Mouse (Mus musculus) heart, embryonic 12.5 days (tissue): ENCODE measurements around the gene Ttll3. TPM values are rescaled to one million over a fixed set of nuclear protein-coding genes. Genes with fewer than 3 reads are reported as not detected.

Experiments used
- ATAC-seq: fragments of 200-750 bp; cut with Nextera tagmentation; 2 replicates; pipeline ENCODE4 v1.8.0; 2017; ENCODE audit warnings: moderate TSS enrichment, moderate library complexity; ENCODE audit not compliant: insufficient number of reproducible peaks, low FRiP score
- H3K27ac ChIP-seq: fragments of 300-500 bp; sonication (generic); 2 replicates; pipeline ENCODE4 v1.5.1; 2016; ENCODE audit warnings: mild to moderate bottlenecking, moderate library complexity; ENCODE audit not compliant: poor library complexity, severe bottlenecking
- H3K27me3 ChIP-seq: fragments of 300-500 bp; sonication (generic); replicated peaks from 2 replicates; pipeline ENCODE4 v1.6.1; 2016; ENCODE audit warnings: mild to moderate bottlenecking, moderate library complexity
- H3K36me3 ChIP-seq: fragments of 300-500 bp; sonication (generic); 2 replicates; pipeline ENCODE4 v1.6.1; 2016; ENCODE audit warnings: mild to moderate bottlenecking, moderate library complexity
- H3K4me1 ChIP-seq: fragments of 300-500 bp; sonication (generic); replicated peaks from 2 replicates; pipeline ENCODE4 v1.6.1; 2016; ENCODE audit warnings: mild to moderate bottlenecking
- H3K4me2 ChIP-seq: fragments of 300-500 bp; sonication (generic); 2 replicates; pipeline ENCODE4 v1.6.1; 2016; ENCODE audit warnings: mild to moderate bottlenecking, moderate library complexity
- H3K4me3 ChIP-seq: fragments of 300-500 bp; sonication (generic); 2 replicates; pipeline ENCODE4 v1.5.1; 2016; ENCODE audit warnings: mild to moderate bottlenecking
- H3K9ac ChIP-seq: fragments of 300-500 bp; sonication (generic); 2 replicates; pipeline ENCODE4 v1.6.1; 2016; ENCODE audit warnings: mild to moderate bottlenecking, moderate library complexity
- H3K9me3 ChIP-seq: fragments of 300-500 bp; sonication (generic); replicated peaks from 2 replicates; pipeline ENCODE4 v1.6.1; 2016; ENCODE audit warnings: mild to moderate bottlenecking, moderate library complexity
- WGBS: fragments of 180-500 bp; shearing (Covaris S2); methylation state at CpG from one replicate; pipeline ENCODE4 v1.1.7; 2016; 5-methylcytosine and 5-hydroxymethylcytosine counted together
- polyA plus RNA-seq: library from polyadenylated mRNA; unstranded; fragments of >200 nt; fragmentation: Nextera tagmentation; extraction: Ambion mirVana; gene quantifications from 2 replicates; pipeline ENCODE4 v1.2.1, GENCODE M21; 2016

The Ttll3 gene
- polyA plus RNA-seq, 1 experiment from 2014 or later: 1.6 TPM

GRCm38 (mm10) chr6:113438721-113439430 lies 49.8 kb downstream of the Ttll3 start:
- no peaks in the 10 kb centered on the region for H3K9me3 ChIP-seq
- WGBS: 57% methylated on average over 12 of the region's 12 CpGs
- H3K4me3 ChIP-seq: no peak overlapping the region
- H3K36me3 ChIP-seq: no peaks in the 10 kb centered on the region
- no peak overlapping the region for H3K9ac ChIP-seq
- H3K27ac ChIP-seq: no peak overlapping the region
- ATAC-seq: no peak
- H3K27me3 ChIP-seq: 0 out of 2 replicates have a peak, but pooled peaks cover 4% of the 10 kb centered on the region
- peaks cover 11% of the 10 kb centered on the region for H3K4me1 ChIP-seq
- H3K4me2 ChIP-seq: no peak overlapping the region

GRCm38 (mm10) chr6:113440686-113441085 lies 51.6 kb downstream of the Ttll3 start:
- 84% methylated on average over 3 of the region's 3 CpGs for WGBS
- 0 out of 2 replicates have a peak, but pooled peaks cover 4% of the 10 kb centered on the region for H3K27me3 ChIP-seq
- ATAC-seq: no peak

GRCm38 (mm10) chr6:113441147-113441680 lies 52.2 kb downstream of the Ttll3 start:
- ATAC-seq: no peak
- no peak overlapping the region for H3K4me3 ChIP-seq
- H3K27me3 ChIP-seq: 0 out of 2 replicates have a peak, but pooled peaks cover 4% of the 10 kb centered on the region
- 53% methylated on average over 7 of the region's 7 CpGs for WGBS
- no peak overlapping the region for H3K27ac ChIP-seq
- H3K4me1 ChIP-seq: peaks cover 11% of the 10 kb centered on the region
- H3K9me3 ChIP-seq: no peaks in the 10 kb centered on the region
- H3K4me2 ChIP-seq: no peak overlapping the region
- H3K9ac ChIP-seq: no peak overlapping the region
- H3K36me3 ChIP-seq: peaks cover 5% of the 10 kb centered on the region

More at GRCm38 (mm10) chr6:113440686-113441085, 51.6 kb downstream of the Ttll3 start:
- no peaks in the 10 kb centered on the region for H3K9me3 ChIP-seq
- no peak overlapping the region for H3K27ac ChIP-seq
- H3K4me3 ChIP-seq: no peak overlapping the region
- peaks cover 11% of the 10 kb centered on the region for H3K4me1 ChIP-seq
- H3K9ac ChIP-seq: no peak overlapping the region
- H3K36me3 ChIP-seq: peaks cover 1% of the 10 kb centered on the region; the same call in 1 of the 2 replicates
- no peak overlapping the region for H3K4me2 ChIP-seq

- H3K9ac ChIP-seq: peak overlapping the region; percentile 89
- no peaks in the 10 kb centered on the region for H3K9me3 ChIP-seq
- H3K36me3 ChIP-seq: peaks cover 13% of the 10 kb centered on the region
- H3K4me1 ChIP-seq: peaks cover 11% of the 10 kb centered on the region
- H3K4me2 ChIP-seq: peak overlapping the region; percentile 89
- H3K27ac ChIP-seq: no peak overlapping the region
- WGBS: 42% methylated on average over 9 of the region's 9 CpGs
- peak overlapping the region; percentile 78 for H3K4me3 ChIP-seq
- 0 out of 2 replicates have a peak, but pooled peaks cover 4% of the 10 kb centered on the region for H3K27me3 ChIP-seq
- ATAC-seq: no peak
These were observed 53.0 kb downstream of the Ttll3 start for GRCm38 (mm10) chr6:113442087-113442441.

GRCm38 (mm10) chr6:113442442-113443090 lies 53.5 kb downstream of the Ttll3 start, which contains the start of gene Jagn1:
Jagn1 (plus strand) TSS chr6:113442569.
- Histone ChIP-seq H3K36me3 (peaks cover 18% of the 10 kb centered on the region), H3K9ac (peak within 1 kb of the TSS; percentile 89), H3K27me3 (no peaks in the 10 kb centered on the region), H3K9me3 (no peaks in the 10 kb centered on the region), H3K27ac (0 out of 2 replicates have a peak within 1 kb of the TSS, but pooled peaks have one; percentile 23), H3K4me2 (peak within 1 kb of the TSS; percentile 89), H3K4me3 (peak within 1 kb of the TSS; percentile 78), H3K4me1 (peaks cover 11% of the 10 kb centered on the region)
- ATAC-seq: peak; percentile 91
- 1% methylated on average over 45 of the region's 45 CpGs for WGBS

- H3K4me3 ChIP-seq: peak overlapping the region; percentile 78
- H3K4me1 ChIP-seq: peaks cover 11% of the 10 kb centered on the region
- peak overlapping the region; percentile 89 for H3K9ac ChIP-seq
- no peaks in the 10 kb centered on the region for H3K27me3 ChIP-seq
- WGBS: 49% methylated on average over 12 of the region's 12 CpGs
- H3K9me3 ChIP-seq: no peaks in the 10 kb centered on the region
- H3K4me2 ChIP-seq: peak overlapping the region; percentile 89
- H3K27ac ChIP-seq: no peak overlapping the region
- H3K36me3 ChIP-seq: peaks cover 24% of the 10 kb centered on the region
- ATAC-seq: no peak
These were observed 54.0 kb downstream of the Ttll3 start for GRCm38 (mm10) chr6:113443091-113443490.

- ATAC-seq: no peak
- peaks cover 11% of the 10 kb centered on the region for H3K4me1 ChIP-seq
- no peak overlapping the region for H3K27ac ChIP-seq
- no peaks in the 10 kb centered on the region for H3K27me3 ChIP-seq
- peaks cover 34% of the 10 kb centered on the region for H3K36me3 ChIP-seq
- H3K4me3 ChIP-seq: no peak overlapping the region
- H3K4me2 ChIP-seq: no peak overlapping the region
- 91% methylated on average over 8 of the region's 8 CpGs for WGBS
- no peak overlapping the region for H3K9ac ChIP-seq
- no peaks in the 10 kb centered on the region for H3K9me3 ChIP-seq
These were observed 55.3 kb downstream of the Ttll3 start for GRCm38 (mm10) chr6:113444207-113444965.

GRCm38 (mm10) chr6:113447639-113448038 lies 58.6 kb downstream of the Ttll3 start:
- Histone ChIP-seq H3K4me2 (no peak overlapping the region), H3K4me3 (no peak overlapping the region), H3K9ac (no peak overlapping the region), H3K27me3 (no peaks in the 10 kb centered on the region), H3K36me3 (peaks cover 37% of the 10 kb centered on the region), H3K9me3 (no peaks in the 10 kb centered on the region), H3K4me1 (peaks cover 15% of the 10 kb centered on the region), H3K27ac (no peak overlapping the region)
- no peak for ATAC-seq
- 91% methylated on average over 4 of the region's 4 CpGs for WGBS

- H3K9me3 ChIP-seq: no peaks in the 10 kb centered on the region
- WGBS: 56% methylated on average over 2 of the region's 2 CpGs
- no peaks in the 10 kb centered on the region for H3K27me3 ChIP-seq
- H3K4me3 ChIP-seq: no peak overlapping the region
- no peak for ATAC-seq
- H3K4me1 ChIP-seq: peaks cover 6% of the 10 kb centered on the region; the same call in 1 of the 2 replicates
- no peak overlapping the region for H3K4me2 ChIP-seq
- no peak overlapping the region for H3K27ac ChIP-seq
- peaks cover 26% of the 10 kb centered on the region for H3K36me3 ChIP-seq
- H3K9ac ChIP-seq: no peak overlapping the region
These were observed 62.8 kb downstream of the Ttll3 start for GRCm38 (mm10) chr6:113451839-113452238.

GRCm38 (mm10) chr6:113455007-113455406 lies 65.9 kb downstream of the Ttll3 start:
- H3K27me3 ChIP-seq: no peaks in the 10 kb centered on the region
- 38% methylated on average over 5 of the region's 5 CpGs for WGBS
- ATAC-seq: no peak

More at GRCm38 (mm10) chr6:113455007-113455406, 65.9 kb downstream of the Ttll3 start:
- Histone ChIP-seq H3K4me1 (peaks cover 6% of the 10 kb centered on the region; the same call in 1 of the 2 replicates), H3K9ac (no peak overlapping the region), H3K4me3 (no peak overlapping the region), H3K27ac (no peak overlapping the region), H3K36me3 (no peaks in the 10 kb centered on the region), H3K9me3 (no peaks in the 10 kb centered on the region), H3K4me2 (no peak overlapping the region)
